Mouse (Mus musculus) C2C12 (cell line): ENCODE measurements around the gene Mageb2. TPM values are rescaled to one million over a fixed set of nuclear protein-coding genes. Genes with fewer than 3 reads are reported as not detected.
"Not testable (repeated sequence)": the region's sequence is repeated elsewhere in the genome, so short reads cannot be mapped to it uniquely, and the experiment has no call there.

Source experiments
- H3K27me3 ChIP-seq: one replicate; pipeline ENCODE4 v1.6.1; 2011; ENCODE audit not compliant: control insufficient read depth, insufficient read depth, insufficient read length
- H3K36me3 ChIP-seq: one replicate; pipeline ENCODE4 v1.6.1; 2011; ENCODE audit not compliant: control insufficient read depth, insufficient read depth
- H3K4me3 ChIP-seq: one replicate; pipeline ENCODE4 v1.5.1; 2011; ENCODE audit warnings: mild to moderate bottlenecking, control low read depth; ENCODE audit not compliant: poor library complexity, insufficient read depth, severe bottlenecking
- H3K79me2 ChIP-seq: one replicate; pipeline ENCODE4 v1.6.1; 2011; ENCODE audit not compliant: control insufficient read depth, insufficient read depth
- H3K79me3 ChIP-seq: one replicate; pipeline ENCODE4 v1.6.1; 2011; ENCODE audit warnings: low read depth, control low read depth
- H3ac ChIP-seq: one replicate; pipeline ENCODE3; 2011; ENCODE audit warnings: low read depth; ENCODE audit not compliant: control insufficient read depth, insufficient read length
- long read RNA-seq, 2 experiments: library from polyadenylated mRNA; unstranded; transcript quantifications; one replicate each; pipeline ENCODE4 v2.0.0; 2019 to 2020
- polyA plus RNA-seq: library from polyadenylated mRNA; unstranded; fragments of >200 nt; fragmentation: generic; extraction: Trizol; gene quantifications from one replicate; pipeline ENCODE4 v1.2.1, GENCODE M21; 2012; ENCODE audit warnings: missing spikeins

The Mageb2 gene
- 0.23 TPM for polyA plus RNA-seq
- long read RNA-seq, experiment 1 = 0 reads
- long read RNA-seq, experiment 2 = 0 reads

DNA sequence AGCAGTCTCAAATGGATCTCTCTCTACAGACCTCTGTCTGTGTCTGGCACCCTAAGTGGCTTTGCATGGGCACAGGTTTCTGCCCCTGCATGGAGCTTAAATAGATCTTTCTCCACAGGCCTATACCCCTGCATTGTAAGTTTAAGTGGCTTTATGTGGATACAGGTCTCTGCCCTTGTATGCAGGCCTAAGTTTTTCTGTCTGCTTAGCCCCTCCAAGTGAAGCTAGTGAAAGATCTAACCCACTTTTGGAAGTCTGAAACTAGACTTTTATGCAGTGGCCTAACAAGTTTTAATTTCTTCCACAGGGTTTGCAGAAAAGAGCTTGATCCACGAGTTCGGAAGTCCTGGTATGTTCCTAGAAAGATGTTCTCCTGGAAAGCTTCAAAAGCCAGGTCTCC, at the start of gene Mageb2:
Mageb2 (plus strand) TSS at position 301 of the 400 bp plus-strand sequence.
- H3K79me3 ChIP-seq = not testable (repeated sequence)

DNA sequence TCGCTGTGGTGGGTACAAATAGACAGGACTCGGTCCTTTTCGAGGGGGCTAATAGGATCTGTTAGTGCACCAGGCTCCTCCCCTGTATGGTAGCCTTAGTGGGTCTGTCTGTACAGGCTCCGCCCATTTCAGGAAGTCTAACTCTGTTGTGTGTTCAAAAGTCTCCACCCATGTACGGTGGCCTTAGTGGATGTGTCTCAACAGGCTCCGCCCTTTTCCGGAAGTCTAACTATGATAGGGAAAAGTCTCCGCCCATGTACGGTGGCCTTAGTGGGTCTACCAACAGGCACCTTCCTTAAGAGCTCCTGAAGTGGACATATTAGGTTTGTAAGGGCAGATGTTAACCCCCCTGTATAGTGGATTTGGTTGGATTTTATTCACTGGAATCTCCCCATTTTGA, 18.2 kb upstream of the Mageb2 start:
- H3K79me2 ChIP-seq, H3K79me3 ChIP-seq, H3ac ChIP-seq, H3K27me3 ChIP-seq, H3K36me3 ChIP-seq, H3K4me3 ChIP-seq: not testable (repeated sequence)

More for the DNA sequence above, at the start of gene Mageb2:
- H3K79me2 ChIP-seq, H3K27me3 ChIP-seq, H3K36me3 ChIP-seq, H3ac ChIP-seq, H3K4me3 ChIP-seq: not testable (repeated sequence)

Other genes starting within 250 kb of the Mageb2 start
- 0.05 TPM for gene Gm5072, start 60.8 kb downstream of the Mageb2 start, polyA plus RNA-seq
- gene Gm8914, start 148.4 kb downstream of the Mageb2 start, polyA plus RNA-seq = 0.05 TPM
- gene 1700084M14Rik, start 244.2 kb downstream of the Mageb2 start, polyA plus RNA-seq = not detected